Mouse (Mus musculus) G1E (cell line): ENCODE measurements around the gene Pcsk4.

Experiments used
- CTCF ChIP-seq: IDR thresholded peaks from 2 replicates; pipeline ENCODE4 v1.5.1; 2012; ENCODE audit warnings: low read depth, low read length, inconsistent platforms, mixed read lengths
- GATA1 ChIP-seq: IDR thresholded peaks from 2 replicates; pipeline ENCODE4 v1.6.1; 2012; ENCODE audit warnings: borderline replicate concordance, low read length, inconsistent platforms, mixed read lengths
- GATA2 ChIP-seq: IDR thresholded peaks from 2 replicates; pipeline ENCODE4 v1.6.1; 2012; ENCODE audit warnings: low read depth, low read length, inconsistent platforms, borderline replicate concordance
- POLR2AphosphoS5 ChIP-seq: IDR thresholded peaks from 2 replicates; pipeline ENCODE4 v1.6.1; 2012; ENCODE audit warnings: low read depth, low read length, inconsistent platforms; ENCODE audit not compliant: insufficient replicate concordance
- TAL1 ChIP-seq: conservative IDR thresholded peaks from 2 replicates; pipeline ENCODE4 v1.6.1; 2012; ENCODE audit warnings: low read depth, low read length, inconsistent platforms, mixed read lengths

GRCm38 (mm10) chr10:80301256-80302081 is 27.8 kb downstream of the Pcsk4 start:
- TF ChIP-seq CTCF (no peak), POLR2AphosphoS5 (no peak), GATA1 (no peak), TAL1 (no peak), GATA2 (no peak)
